Mouse (Mus musculus) spleen, adult 2 months (tissue): ENCODE data around the gene Wtap. TPM values are rescaled to one million over a fixed set of nuclear protein-coding genes. Genes with fewer than 3 reads are reported as not detected.
"Not testable (repeated sequence)": the region's sequence is repeated elsewhere in the genome, so short reads cannot be mapped to it uniquely, and the experiment has no call there.

Experiments
- DNase-seq, 2 experiments: peaks; one replicate each; pipeline versions ENCODE4 v3.0.0 to v3.0.0-alpha.2; 2012 to 2021; ENCODE audit warnings: low spot score in 2 of 2, low read depth in 1 of 2
- H3K27ac ChIP-seq: fragments of 200-500 bp; 2 replicates; pipeline ENCODE4 v1.5.1; 2012; ENCODE audit warnings: low read length, inconsistent platforms; ENCODE audit not compliant: insufficient read depth
- H3K27me3 ChIP-seq: fragments of 200-500 bp; 2 replicates; pipeline ENCODE4 v1.6.1; 2012; ENCODE audit warnings: mild to moderate bottlenecking, moderate library complexity, low read length, inconsistent platforms; ENCODE audit not compliant: control insufficient read depth, insufficient read depth
- H3K36me3 ChIP-seq: fragments of 200-500 bp; 2 replicates; pipeline ENCODE4 v1.6.1; 2012; ENCODE audit warnings: mild to moderate bottlenecking, low read length, inconsistent platforms; ENCODE audit not compliant: control insufficient read depth, insufficient read depth
- H3K4me1 ChIP-seq: fragments of 200-500 bp; 2 replicates; pipeline ENCODE4 v1.6.1; 2011; ENCODE audit warnings: inconsistent platforms; ENCODE audit not compliant: control insufficient read depth, insufficient read depth, insufficient read length
- H3K4me3 ChIP-seq: fragments of 200-500 bp; 2 replicates; pipeline ENCODE4 v1.5.1; 2011; ENCODE audit warnings: mild to moderate bottlenecking, inconsistent platforms; ENCODE audit not compliant: insufficient read depth, insufficient read length; ENCODE audit errors: extremely low read depth
- CTCF ChIP-seq: fragments of 200-500 bp; IDR thresholded peaks from 2 replicates; pipeline ENCODE4 v1.5.1; 2011; ENCODE audit warnings: mild to moderate bottlenecking, inconsistent platforms; ENCODE audit not compliant: insufficient read depth, insufficient read length, insufficient replicate concordance; ENCODE audit errors: extremely low read depth
- POLR2A ChIP-seq: fragments of 200-500 bp; IDR thresholded peaks from 2 replicates; pipeline ENCODE4 v1.6.1; 2011; ENCODE audit warnings: low read depth, low read length, inconsistent platforms
- whole genome bisulfite sequencing: fragments of 180-500 bp; shearing (Covaris S2); methylation state at CpG from one replicate; pipeline ENCODE4 v1.1.7; 2018; 5-methylcytosine and 5-hydroxymethylcytosine counted together
- polyA plus RNA-seq: library from polyadenylated mRNA; depleted of rRNA; stranded (reverse); fragments of >200 nt; gene quantifications from 2 replicates; pipeline ENCODE4 v1.2.3, GENCODE M21; 2012

The Wtap gene
- polyA plus RNA-seq, 1 experiment: 11.7 TPM

DNA sequence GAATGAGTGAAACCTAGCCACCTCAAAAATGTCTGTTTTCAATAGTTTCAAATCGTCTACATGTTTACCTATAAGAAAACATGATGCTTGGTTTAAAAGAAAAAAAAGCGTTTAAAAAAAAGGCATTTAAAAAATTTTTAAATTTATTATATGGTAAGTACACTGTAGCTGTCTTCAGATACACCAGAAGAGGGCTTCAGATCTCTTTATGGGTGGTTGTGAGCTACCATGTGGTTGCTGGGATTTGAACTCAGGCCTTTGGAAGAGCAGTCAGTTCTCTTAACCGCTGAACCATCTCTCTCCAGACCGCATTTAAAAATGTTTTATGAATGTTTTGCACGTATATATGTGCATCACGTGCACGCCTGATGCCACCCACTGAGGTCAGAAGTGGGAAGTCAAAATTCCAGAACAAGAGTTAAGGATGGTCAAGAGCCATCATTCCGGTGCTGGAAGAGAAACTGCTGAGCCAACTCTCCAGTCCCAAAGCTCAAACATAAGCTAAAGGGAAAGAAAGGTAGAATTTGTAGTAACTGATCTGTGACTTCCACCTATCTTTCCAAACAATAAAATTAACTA lies 3.3 kb downstream of the Wtap start:
- DNase-seq: no peak
- H3K4me1 ChIP-seq: peaks cover 2% of the 10 kb centered on the region; the same call in 1 of the 2 replicates
- H3K4me3 ChIP-seq: peak overlapping the region; percentile 100
- no peaks in the 10 kb centered on the region; the same call in 1 of the 2 replicates for H3K36me3 ChIP-seq
- H3K27me3 ChIP-seq: no peaks in the 10 kb centered on the region
- peak overlapping the region; percentile 24; the same call in 1 of the 2 replicates for H3K27ac ChIP-seq
- TF ChIP-seq POLR2A (no peak), CTCF (no peak)
- WGBS: 14% methylated on average over 8 of the region's 8 CpGs

DNA sequence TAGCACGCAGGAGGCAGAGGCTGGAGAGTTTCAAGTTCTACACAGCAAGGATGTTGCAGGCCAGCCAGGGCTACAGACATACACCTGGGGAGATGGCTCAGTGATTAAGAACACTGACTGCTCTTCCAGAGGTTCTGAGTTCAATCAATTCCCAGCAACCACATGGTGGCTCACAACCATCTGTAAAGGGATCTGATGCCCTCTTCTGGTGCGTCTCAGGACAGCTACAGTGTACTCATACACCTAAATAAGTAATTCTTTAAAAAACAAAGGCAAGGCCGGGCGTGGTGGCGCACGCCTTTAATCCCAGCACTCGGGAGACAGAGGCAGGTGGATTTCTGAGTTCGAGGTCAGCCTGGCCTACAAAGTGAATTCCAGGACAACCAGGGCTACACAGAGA lies 5.9 kb downstream of the Wtap start:
- WGBS: 81% methylated on average over 8 of the region's 8 CpGs
- H3K4me3 ChIP-seq, H3K36me3 ChIP-seq, H3K4me1 ChIP-seq, DNase-seq, H3K27me3 ChIP-seq, H3K27ac ChIP-seq: not testable (repeated sequence)

DNA sequence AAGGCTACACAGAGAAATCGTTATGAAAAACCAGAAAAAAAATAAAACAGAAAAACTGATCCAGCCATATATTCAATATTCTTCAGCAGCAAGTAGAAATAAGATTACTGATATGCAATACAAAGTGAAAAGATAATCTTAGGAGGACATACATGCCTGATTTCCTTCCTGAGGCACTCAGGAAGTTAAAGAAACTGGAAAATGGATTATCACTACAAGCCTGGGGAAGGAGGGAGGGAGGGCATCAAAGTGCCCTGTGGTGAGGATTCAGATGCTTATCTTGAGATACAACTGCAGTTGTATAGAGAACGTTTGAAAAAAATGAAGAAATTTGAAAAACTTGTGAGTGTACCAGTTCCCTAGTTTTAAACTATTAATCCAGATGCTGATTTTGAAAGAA lies 10.0 kb downstream of the Wtap start:
- no peak for DNase-seq
- TF ChIP-seq POLR2A (no peak), CTCF (no peak)
- Histone ChIP-seq H3K27me3 (no peaks in the 10 kb centered on the region), H3K27ac (no peak overlapping the region), H3K36me3 (peaks cover 34% of the 10 kb centered on the region), H3K4me3 (no peak overlapping the region), H3K4me1 (no peaks in the 10 kb centered on the region)
- 59% methylated on average over 2 of the region's 2 CpGs for WGBS

DNA sequence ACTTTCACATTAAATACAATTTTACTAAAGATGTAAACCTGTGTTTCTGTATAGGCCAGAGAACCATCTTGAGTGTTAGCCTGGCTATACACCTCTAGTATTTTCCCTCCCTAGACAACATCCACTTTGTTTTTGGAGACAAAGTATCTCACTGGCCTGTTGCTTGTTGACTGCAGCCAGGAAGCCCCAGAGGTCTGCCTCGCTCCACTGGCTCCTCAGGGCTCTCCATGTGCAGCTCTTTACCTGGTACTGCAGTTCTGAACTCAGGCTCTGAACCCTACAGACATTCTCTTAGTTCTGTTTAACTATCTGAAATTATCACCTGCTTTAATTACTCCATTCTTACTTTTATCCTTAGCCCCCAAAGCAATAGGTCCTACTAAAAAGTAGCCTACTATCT lies 15.4 kb downstream of the Wtap start:
- WGBS: 93% methylated on average over 1 of the region's 1 CpGs
- H3K4me1 ChIP-seq: no peaks in the 10 kb centered on the region
- H3K27me3 ChIP-seq: no peaks in the 10 kb centered on the region
- DNase-seq: no peak
- no peak overlapping the region for H3K27ac ChIP-seq
- no peak overlapping the region for H3K4me3 ChIP-seq
- TF ChIP-seq CTCF: no peak
- TF ChIP-seq POLR2A: no peak
- peaks cover 47% of the 10 kb centered on the region for H3K36me3 ChIP-seq

DNA sequence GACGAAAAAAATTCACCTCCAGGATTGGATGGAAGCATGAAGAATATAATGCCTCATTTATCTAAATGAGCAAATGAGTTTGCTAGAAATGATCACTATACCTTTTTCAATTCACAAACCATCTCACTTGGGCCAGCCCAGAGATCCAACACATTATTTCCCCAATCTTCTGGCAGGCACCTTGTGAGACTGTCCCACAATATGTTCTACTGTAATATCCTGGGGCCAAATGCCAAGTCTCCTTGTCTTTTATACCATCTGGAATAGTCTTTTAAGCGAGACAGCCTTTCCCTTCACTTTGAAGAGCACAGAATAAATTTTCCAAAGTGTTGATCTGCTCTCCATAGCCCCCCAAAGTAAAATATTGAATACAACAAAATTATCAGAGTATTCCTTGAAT lies 20.1 kb downstream of the Wtap start:
- no peak for DNase-seq
- TF ChIP-seq CTCF (no peak), POLR2A (no peak)
- Histone ChIP-seq H3K4me3 (no peak overlapping the region), H3K36me3 (peaks cover 28% of the 10 kb centered on the region), H3K27me3 (no peaks in the 10 kb centered on the region), H3K4me1 (no peaks in the 10 kb centered on the region), H3K27ac (no peak overlapping the region)
- 89% methylated on average over 2 of the region's 2 CpGs for WGBS

DNA sequence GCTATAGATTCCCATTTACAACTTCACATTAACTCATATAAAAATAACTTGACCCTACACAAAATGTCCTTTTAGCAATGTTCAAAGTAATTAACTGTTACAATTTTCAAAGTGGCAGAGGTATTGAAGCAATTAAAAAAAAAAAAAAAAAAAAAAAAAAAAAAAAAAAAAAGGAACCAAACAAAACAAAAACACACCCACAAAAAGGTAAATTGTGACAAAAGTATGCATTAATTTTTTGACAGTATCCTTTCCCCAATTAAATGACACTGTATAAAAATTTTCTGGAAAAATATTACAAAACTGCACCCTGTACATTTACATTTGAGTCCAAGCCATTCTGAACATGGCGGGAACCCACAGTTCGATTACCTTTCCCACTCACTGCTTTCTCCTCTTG lies 26.8 kb downstream of the Wtap start:
- Histone ChIP-seq H3K27ac (no peak overlapping the region), H3K4me3 (no peak overlapping the region)
- 92% methylated on average over 2 of the region's 2 CpGs for WGBS

DNA sequence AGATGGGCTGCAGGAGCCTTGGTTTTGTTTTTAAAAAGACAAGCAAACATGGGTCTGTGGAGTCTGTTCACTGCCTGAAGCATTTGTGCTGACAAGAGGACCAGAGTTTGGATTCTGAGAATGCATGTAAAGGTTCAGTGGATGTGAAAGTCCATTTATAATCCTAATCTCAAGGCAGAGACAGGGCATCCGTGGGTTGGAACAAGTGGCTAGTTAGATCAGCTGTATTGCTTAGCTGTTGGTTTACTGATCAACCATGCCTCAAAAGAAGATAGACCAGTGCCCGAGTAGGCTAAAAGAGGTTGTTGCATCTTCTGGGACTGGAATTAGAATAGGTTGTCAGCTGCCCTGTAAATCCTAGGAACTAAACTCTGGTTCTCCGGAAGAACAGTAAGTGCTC lies 30.5 kb downstream of the Wtap start:
- no peak for DNase-seq
- no peak overlapping the region for H3K4me3 ChIP-seq
- H3K4me1 ChIP-seq: no peaks in the 10 kb centered on the region
- H3K27me3 ChIP-seq: no peaks in the 10 kb centered on the region
- H3K27ac ChIP-seq: no peak overlapping the region
- WGBS: 92% methylated on average over 3 of the region's 3 CpGs
- no peak for TF ChIP-seq POLR2A
- no peak for TF ChIP-seq CTCF
- peaks cover 5% of the 10 kb centered on the region for H3K36me3 ChIP-seq

More for the DNA sequence above, 26.8 kb downstream of the Wtap start:
- DNase-seq: no peak
- Histone ChIP-seq H3K4me1 (no peaks in the 10 kb centered on the region), H3K27me3 (no peaks in the 10 kb centered on the region), H3K36me3 (peaks cover 13% of the 10 kb centered on the region)
- TF ChIP-seq POLR2A (no peak), CTCF (no peak)
